Mouse (Mus musculus) lung, postnatal 0 days (tissue): ENCODE data around the gene Enah.

Experiments used
- CTCF ChIP-seq: IDR thresholded peaks from 2 replicates; pipeline ENCODE4 v1.5.1; 2016; ENCODE audit warnings: antibody characterized with exemption, mild to moderate bottlenecking
- EP300 ChIP-seq: IDR thresholded peaks from 2 replicates; pipeline ENCODE4 v1.6.1; 2016; ENCODE audit warnings: antibody characterized with exemption, mild to moderate bottlenecking, control low read depth

DNA sequence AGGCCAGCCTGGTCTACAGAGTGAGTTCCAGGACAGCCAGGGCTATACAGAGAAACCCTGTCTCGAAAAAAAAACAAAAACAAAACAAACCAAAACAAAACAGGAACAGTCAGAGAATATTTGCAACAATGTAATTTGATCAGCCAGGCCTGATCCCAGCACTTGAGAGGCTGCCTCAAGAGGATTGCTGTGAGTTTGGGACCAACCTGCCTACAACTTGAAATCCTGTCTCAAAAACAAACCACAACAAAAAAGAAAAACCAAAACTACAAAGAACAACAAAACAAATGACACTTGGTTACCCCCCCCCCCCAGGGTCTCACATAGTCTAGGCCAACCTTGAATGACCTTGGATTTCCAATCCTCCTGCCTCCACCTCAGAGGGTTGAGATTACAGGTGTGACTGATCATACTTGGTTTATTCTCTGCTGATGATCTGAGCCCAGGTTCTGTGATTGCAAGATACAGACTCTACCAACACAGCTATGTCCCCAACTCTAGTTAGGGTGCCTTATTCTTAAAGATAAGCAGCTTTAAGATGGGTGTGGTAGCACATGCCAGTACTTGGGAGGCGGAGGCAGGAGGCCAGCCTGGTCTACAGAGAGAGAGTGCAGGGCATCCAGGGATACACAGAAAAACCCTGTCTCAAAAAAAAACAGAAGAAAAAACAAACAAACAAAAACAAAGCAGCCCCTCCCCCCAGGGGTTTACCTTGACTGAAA is 158.4 kb downstream of the Enah start:
- TF ChIP-seq CTCF (no peak), EP300 (no peak)
